Mouse (Mus musculus) cerebellum, adult 2 months (tissue): Measurements from ENCODE around the gene Ulk3.

Experiments used
- CTCF ChIP-seq: fragments of 200-500 bp; IDR thresholded peaks from 2 replicates; pipeline ENCODE4 v1.5.1; 2011; ENCODE audit warnings: low read depth, mild to moderate bottlenecking, control low read depth, low read length, moderate library complexity, borderline replicate concordance; ENCODE audit not compliant: insufficient read depth
- POLR2A ChIP-seq: fragments of 200-500 bp; IDR thresholded peaks from 2 replicates; pipeline ENCODE4 v1.6.1; 2011; ENCODE audit warnings: low read length, control low read depth, borderline replicate concordance; ENCODE audit not compliant: insufficient read depth

DNA sequence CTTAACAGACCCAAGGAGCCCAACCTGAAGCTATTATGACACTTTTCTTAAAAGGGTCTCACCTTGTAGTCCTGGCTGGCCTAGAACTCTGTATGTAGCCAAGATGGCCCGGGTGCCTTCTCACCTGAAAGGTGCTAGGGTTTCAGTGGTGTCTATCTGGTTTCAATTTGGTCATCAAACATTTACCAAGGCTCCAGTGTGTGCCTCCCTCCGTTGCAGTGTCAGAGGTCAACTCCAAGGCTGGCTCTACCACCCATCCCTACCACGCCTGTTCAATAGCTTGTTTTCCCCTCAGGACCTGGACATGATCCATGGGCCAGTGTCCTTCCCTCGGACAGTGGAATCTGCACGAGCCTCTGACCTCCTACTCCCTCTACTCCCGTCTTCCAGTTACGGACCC lies 35.0 kb downstream of the Ulk3 start:
- TF ChIP-seq POLR2A, result no peak
- TF ChIP-seq CTCF, result no peak
